Mouse (Mus musculus) heart, adult 2 months (tissue): ENCODE data around the gene Mfsd2a. TPM values are rescaled to one million over a fixed set of nuclear protein-coding genes. Genes with fewer than 3 reads are reported as not detected.

ENCODE experiments used
- DNase-seq, 2 experiments: peaks; one replicate each; pipeline ENCODE4 v3.0.0; 2021
- H3K27ac ChIP-seq: fragments of 200-600 bp; 2 replicates; pipeline ENCODE4 v1.8.1; 2022
- H3K27me3 ChIP-seq: fragments of 200-500 bp; 2 replicates; pipeline ENCODE4 v1.6.1; 2012; ENCODE audit warnings: mild to moderate bottlenecking, low read length, inconsistent platforms, mixed read lengths; ENCODE audit not compliant: control insufficient read depth, insufficient read depth
- H3K36me3 ChIP-seq: fragments of 200-500 bp; 2 replicates; pipeline ENCODE4 v1.6.1; 2012; ENCODE audit warnings: low read length, inconsistent platforms; ENCODE audit not compliant: control insufficient read depth, insufficient read depth
- H3K4me1 ChIP-seq: fragments of 200-500 bp; 2 replicates; pipeline ENCODE4 v1.6.1; 2011; ENCODE audit warnings: low read length; ENCODE audit not compliant: control insufficient read depth, insufficient read depth
- H3K4me3 ChIP-seq: fragments of 200-600 bp; 2 replicates; pipeline ENCODE4 v1.8.1; 2022
- H3K79me2 ChIP-seq: fragments of 200-500 bp; replicated peaks from 2 replicates; pipeline ENCODE4 v1.6.1; 2012; ENCODE audit warnings: mild to moderate bottlenecking, inconsistent platforms, low read length, moderate library complexity, mixed read lengths; ENCODE audit not compliant: control insufficient read depth, insufficient read depth
- H3K9ac ChIP-seq: fragments of 200-500 bp; 2 replicates; pipeline ENCODE4 v1.6.1; 2012; ENCODE audit warnings: low read depth, mild to moderate bottlenecking, control low read depth, inconsistent platforms, low read length, mixed read lengths
- CTCF ChIP-seq: fragments of 200-600 bp; IDR thresholded peaks from 2 replicates; pipeline ENCODE4 v1.8.1; 2022; ENCODE audit warnings: antibody characterized with exemption, mild to moderate bottlenecking, moderate library complexity
- EP300 ChIP-seq: fragments of 200-500 bp; IDR thresholded peaks from 2 replicates; pipeline ENCODE4 v1.6.1; 2011; ENCODE audit warnings: low read depth, low read length, control low read depth; ENCODE audit not compliant: insufficient read depth
- POLR2A ChIP-seq: fragments of 200-500 bp; IDR thresholded peaks from 2 replicates; pipeline ENCODE4 v1.6.1; 2011; ENCODE audit warnings: mild to moderate bottlenecking, low read depth, low read length, control low read depth; ENCODE audit not compliant: insufficient read depth
- WGBS: fragments of 180-500 bp; shearing (Covaris S2); methylation state at CpG from one replicate; pipeline ENCODE4 v1.1.7; 2018; 5-methylcytosine and 5-hydroxymethylcytosine counted together
- intact Hi-C: fragments of 180-260 bp; cut with DNase I; formaldehyde crosslinking; loops from one replicate; pipeline ENCODE4 v1.15.1; 2025
- polyA plus RNA-seq: library from polyadenylated mRNA; depleted of rRNA; stranded (reverse); fragments of >200 nt; gene quantifications from 2 replicates; pipeline ENCODE4 v1.2.3, GENCODE M21; 2012
- total RNA-seq, 2 experiments: library from RNA; stranded (reverse); gene quantifications; 2 replicates each; pipeline ENCODE4 v1.2.3; 2021

Mfsd2a gene
- total and polyA plus RNA-seq, 3 experiments, result 0.12 to 0.39 (median 0.23) TPM

- Histone ChIP-seq H3K79me2 (no peaks in the 10 kb centered on the region), H3K36me3 (no peaks in the 10 kb centered on the region), H3K4me3 (no peak overlapping the region), H3K27me3 (peaks cover 6% of the 10 kb centered on the region; the same call in 1 of the 2 replicates), H3K4me1 (no peaks in the 10 kb centered on the region), H3K9ac (no peak overlapping the region), H3K27ac (no peak overlapping the region)
- intact Hi-C loops, result no loop called here
- no peak for DNase-seq
- WGBS, result 32% methylated on average over 12 of the region's 12 CpGs
- no peak for TF ChIP-seq EP300
- no peak for TF ChIP-seq POLR2A
- no peak for TF ChIP-seq CTCF
Observed at GRCm38 (mm10) chr4:122998537-122999262, 37.7 kb upstream of the Mfsd2a start.

GRCm38 (mm10) chr4:122996618-122997381 is 35.8 kb upstream of the Mfsd2a start:
- peaks cover 6% of the 10 kb centered on the region; the same call in 1 of the 2 replicates for H3K27me3 ChIP-seq
- H3K36me3 ChIP-seq, result no peaks in the 10 kb centered on the region
- 1% methylated on average over 47 of the region's 47 CpGs for WGBS
- no peak overlapping the region for H3K27ac ChIP-seq
- H3K79me2 ChIP-seq, result no peaks in the 10 kb centered on the region
- H3K9ac ChIP-seq, result peak overlapping the region; percentile 53
- H3K4me1 ChIP-seq, result no peaks in the 10 kb centered on the region
- intact Hi-C loops, result no loop called here
- DNase-seq, result peak; percentile 20 to 47
- H3K4me3 ChIP-seq, result peak overlapping the region; percentile 45
- TF ChIP-seq CTCF (peak; percentile 34), POLR2A (no peak), EP300 (no peak)

GRCm38 (mm10) chr4:122996221-122996617 is 35.2 kb upstream of the Mfsd2a start:
- under 1% methylated on average over 32 of the region's 32 CpGs for WGBS
- Histone ChIP-seq H3K27ac (no peak overlapping the region), H3K79me2 (no peaks in the 10 kb centered on the region), H3K27me3 (peaks cover 6% of the 10 kb centered on the region; the same call in 1 of the 2 replicates), H3K4me3 (peak overlapping the region; percentile 45), H3K36me3 (no peaks in the 10 kb centered on the region), H3K4me1 (no peaks in the 10 kb centered on the region), H3K9ac (peak overlapping the region; percentile 53)
- peak in 1 of 2 experiments; percentile 49 for DNase-seq
- intact Hi-C loops, result no loop called here
- TF ChIP-seq POLR2A, result no peak
- no peak for TF ChIP-seq EP300
- no peak for TF ChIP-seq CTCF

- intact Hi-C loops, result loop anchor here (1.0 kb wide), 1 partner anchor 88 kb away; no protein-coding TSS in a partner anchor
- Histone ChIP-seq H3K4me3 (peak within 1 kb of the TSS; percentile 45), H3K36me3 (no peaks in the 10 kb centered on the region), H3K79me2 (no peaks in the 10 kb centered on the region), H3K27ac (no peak within 1 kb of the TSS), H3K4me1 (no peaks in the 10 kb centered on the region), H3K9ac (peak within 1 kb of the TSS; percentile 53), H3K27me3 (peaks cover 6% of the 10 kb centered on the region; the same call in 1 of the 2 replicates)
- peak; percentile 80 to 85 for DNase-seq
- no peak for TF ChIP-seq POLR2A
- TF ChIP-seq CTCF, result peak; percentile 89
- TF ChIP-seq EP300, result no peak
- under 1% methylated on average over 69 of the region's 69 CpGs for WGBS
Observed at GRCm38 (mm10) chr4:122995404-122996220, 34.6 kb upstream of the Mfsd2a start, which contains the start of gene Mycl. Mycl (plus strand) TSS chr4:122995652.

- intact Hi-C loops, result no loop called here
- no peak for TF ChIP-seq CTCF
- TF ChIP-seq EP300, result no peak
- no peak for TF ChIP-seq POLR2A
- H3K9ac ChIP-seq, result no peak overlapping the region
Observed at GRCm38 (mm10) chr4:122992276-122992675, 31.3 kb upstream of the Mfsd2a start.

More at GRCm38 (mm10) chr4:122992276-122992675, 31.3 kb upstream of the Mfsd2a start:
- Histone ChIP-seq H3K27ac (no peak overlapping the region), H3K36me3 (no peaks in the 10 kb centered on the region), H3K79me2 (no peaks in the 10 kb centered on the region), H3K4me1 (no peaks in the 10 kb centered on the region), H3K27me3 (peaks cover 5% of the 10 kb centered on the region; the same call in 1 of the 2 replicates), H3K4me3 (no peak overlapping the region)
- 73% methylated on average over 3 of the region's 3 CpGs for WGBS
- no peak for DNase-seq
